Mouse (Mus musculus) C2C12 (cell line): ENCODE measurements around the gene Defa25. TPM values are rescaled to one million over a fixed set of nuclear protein-coding genes. Genes with fewer than 3 reads are reported as not detected.
"Not testable (repeated sequence)": the region's sequence is repeated elsewhere in the genome, so short reads cannot be mapped to it uniquely, and the experiment has no call there.

Source experiments
- H3K27me3 ChIP-seq: one replicate; pipeline ENCODE4 v1.6.1; 2011; ENCODE audit not compliant: control insufficient read depth, insufficient read depth, insufficient read length
- H3K36me3 ChIP-seq: one replicate; pipeline ENCODE4 v1.6.1; 2011; ENCODE audit not compliant: control insufficient read depth, insufficient read depth
- H3K4me3 ChIP-seq: one replicate; pipeline ENCODE4 v1.5.1; 2011; ENCODE audit warnings: mild to moderate bottlenecking, control low read depth; ENCODE audit not compliant: poor library complexity, insufficient read depth, severe bottlenecking
- H3K79me2 ChIP-seq: one replicate; pipeline ENCODE4 v1.6.1; 2011; ENCODE audit not compliant: control insufficient read depth, insufficient read depth
- H3K79me3 ChIP-seq: one replicate; pipeline ENCODE4 v1.6.1; 2011; ENCODE audit warnings: low read depth, control low read depth
- H3ac ChIP-seq: one replicate; pipeline ENCODE3; 2011; ENCODE audit warnings: low read depth; ENCODE audit not compliant: control insufficient read depth, insufficient read length
- CTCF ChIP-seq: IDR thresholded peaks from one replicate; pipeline ENCODE4 v1.5.1; 2011; ENCODE audit not compliant: control insufficient read depth, insufficient read depth, insufficient read length
- FOSL1 ChIP-seq: IDR thresholded peaks from one replicate; pipeline ENCODE4 v1.8.0; 2011; ENCODE audit warnings: mild to moderate bottlenecking, low read length; ENCODE audit not compliant: poor library complexity, insufficient read depth, severe bottlenecking
- MYOG ChIP-seq: IDR thresholded peaks from one replicate; pipeline ENCODE4 v1.6.1; 2011; ENCODE audit not compliant: control insufficient read depth, insufficient read length; ENCODE audit errors: extremely low read depth
- long read RNA-seq, 2 experiments: library from polyadenylated mRNA; unstranded; transcript quantifications; one replicate each; pipeline ENCODE4 v2.0.0; 2019 to 2020
- polyA plus RNA-seq: library from polyadenylated mRNA; unstranded; fragments of >200 nt; fragmentation: generic; extraction: Trizol; gene quantifications from one replicate; pipeline ENCODE4 v1.2.1, GENCODE M21; 2012; ENCODE audit warnings: missing spikeins

The Defa25 gene
- polyA plus RNA-seq = not detected
- long read RNA-seq, experiment 1 = 0 reads
- long read RNA-seq, experiment 2 = 0 reads

- H3K36me3 ChIP-seq, H3K79me3 ChIP-seq, H3K79me2 ChIP-seq, H3ac ChIP-seq, H3K4me3 ChIP-seq, H3K27me3 ChIP-seq: not testable (repeated sequence)
Measured at GRCm38 (mm10) chr8:21084142-21084541, at the start of gene Defa25. TSS of gene Defa25 (plus strand) at chr8:21084442.

- H3ac ChIP-seq, H3K79me2 ChIP-seq, H3K36me3 ChIP-seq, H3K27me3 ChIP-seq, H3K4me3 ChIP-seq, H3K79me3 ChIP-seq: not testable (repeated sequence)
Measured at GRCm38 (mm10) chr8:21054747-21055146, 29.5 kb upstream of the Defa25 start, which contains the start of gene Defa23. TSS of gene Defa23 (plus strand) at chr8:21055047.

- H3ac ChIP-seq, H3K27me3 ChIP-seq, H3K79me2 ChIP-seq, H3K4me3 ChIP-seq, H3K79me3 ChIP-seq, H3K36me3 ChIP-seq: not testable (repeated sequence)
Measured at GRCm38 (mm10) chr8:21064738-21065137, 19.5 kb upstream of the Defa25 start, which contains the start of gene Defa35. TSS of gene Defa35 (plus strand) at chr8:21065038.

GRCm38 (mm10) chr8:21093106-21093505 lies 8.9 kb downstream of the Defa25 start:
- Histone ChIP-seq H3K36me3 (no peaks in the 10 kb centered on the region), H3ac (no peak overlapping the region), H3K79me3 (no peaks in the 10 kb centered on the region), H3K79me2 (no peaks in the 10 kb centered on the region), H3K4me3 (no peak overlapping the region), H3K27me3 (no peaks in the 10 kb centered on the region)
- TF ChIP-seq CTCF (no peak), MYOG (no peak), FOSL1 (no peak)

- not testable (repeated sequence) for H3K79me2 ChIP-seq, H3K79me3 ChIP-seq, H3K36me3 ChIP-seq, H3ac ChIP-seq, H3K27me3 ChIP-seq, H3K4me3 ChIP-seq
Measured at GRCm38 (mm10) chr8:21095950-21096349, 11.7 kb downstream of the Defa25 start, which contains the start of gene Gm14851. TSS of gene Gm14851 (minus strand) at chr8:21096050.

- H3K79me2 ChIP-seq, H3K79me3 ChIP-seq, H3K27me3 ChIP-seq, H3K36me3 ChIP-seq, H3ac ChIP-seq, H3K4me3 ChIP-seq: not testable (repeated sequence)
Measured at GRCm38 (mm10) chr8:21134342-21134741, 50.1 kb downstream of the Defa25 start, which contains the start of gene Defa30. TSS of gene Defa30 (plus strand) at chr8:21134642.

Other genes with a start within 250 kb of the Defa25 start
- gene Defb33, start 191.8 kb upstream of the Defa25 start, polyA plus RNA-seq = not detected
- not detected for gene Gm15056, start 181.8 kb upstream of the Defa25 start, polyA plus RNA-seq
- not detected for gene Gm6040, start 162.4 kb upstream of the Defa25 start, polyA plus RNA-seq
- not detected for gene AY761185, start 139.7 kb upstream of the Defa25 start, polyA plus RNA-seq
- not detected for gene Defa21, start 58.9 kb upstream of the Defa25 start, polyA plus RNA-seq
- not detected for gene Defa23, start 29.4 kb upstream of the Defa25 start, polyA plus RNA-seq
- not detected for gene Defa35, start 19.4 kb upstream of the Defa25 start, polyA plus RNA-seq
- not detected for gene Gm14851, start 11.6 kb downstream of the Defa25 start, polyA plus RNA-seq
- not detected for gene Defa30, start 50.2 kb downstream of the Defa25 start, polyA plus RNA-seq
- not detected for gene Defa22, start 77.8 kb downstream of the Defa25 start, polyA plus RNA-seq
- not detected for gene Defa31, start 107.2 kb downstream of the Defa25 start, polyA plus RNA-seq
- not detected for gene Gm15293, start 117.1 kb downstream of the Defa25 start, polyA plus RNA-seq
- gene Gm15292, start 165.3 kb downstream of the Defa25 start, polyA plus RNA-seq = not detected
- gene Defa27, start 231.1 kb downstream of the Defa25 start, polyA plus RNA-seq = not detected
- not detected for gene Defa29, start 242.6 kb downstream of the Defa25 start, polyA plus RNA-seq